Mouse (Mus musculus) Muller cell, postnatal 12 days (primary cell): ENCODE measurements around the gene Slc22a28.
"Not testable (repeated sequence)": the region's sequence is repeated elsewhere in the genome, so short reads cannot be mapped to it uniquely, and the experiment has no call there.

Source experiments
- DNase-seq: peaks from one replicate; pipeline ENCODE4 v3.0.0-alpha.2; 2015; ENCODE audit errors: inconsistent ontology term

The Slc22a28 gene

DNA sequence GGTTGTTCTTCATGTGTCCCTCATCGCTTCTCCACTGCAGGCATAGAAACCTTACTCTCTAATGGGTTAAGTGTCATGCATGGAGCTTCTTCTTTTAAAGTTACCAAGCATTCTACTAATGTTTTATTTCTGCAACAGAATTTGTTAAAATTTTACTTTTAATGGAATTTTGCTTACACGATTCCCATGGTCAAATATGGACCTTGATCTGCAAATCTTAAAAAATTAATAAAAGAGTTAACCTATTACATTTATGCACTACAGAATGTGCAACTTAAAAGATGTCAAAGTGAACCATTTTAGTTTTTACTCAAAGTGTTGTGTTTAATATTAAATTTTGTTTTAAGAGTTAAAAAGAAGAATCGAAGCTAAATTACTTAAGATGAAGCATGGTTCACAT lies at the start of gene Slc22a28:
Slc22a28 (minus strand) TSS at position 102 of the 400 bp plus-strand sequence.
- DNase-seq: not testable (repeated sequence)

DNA sequence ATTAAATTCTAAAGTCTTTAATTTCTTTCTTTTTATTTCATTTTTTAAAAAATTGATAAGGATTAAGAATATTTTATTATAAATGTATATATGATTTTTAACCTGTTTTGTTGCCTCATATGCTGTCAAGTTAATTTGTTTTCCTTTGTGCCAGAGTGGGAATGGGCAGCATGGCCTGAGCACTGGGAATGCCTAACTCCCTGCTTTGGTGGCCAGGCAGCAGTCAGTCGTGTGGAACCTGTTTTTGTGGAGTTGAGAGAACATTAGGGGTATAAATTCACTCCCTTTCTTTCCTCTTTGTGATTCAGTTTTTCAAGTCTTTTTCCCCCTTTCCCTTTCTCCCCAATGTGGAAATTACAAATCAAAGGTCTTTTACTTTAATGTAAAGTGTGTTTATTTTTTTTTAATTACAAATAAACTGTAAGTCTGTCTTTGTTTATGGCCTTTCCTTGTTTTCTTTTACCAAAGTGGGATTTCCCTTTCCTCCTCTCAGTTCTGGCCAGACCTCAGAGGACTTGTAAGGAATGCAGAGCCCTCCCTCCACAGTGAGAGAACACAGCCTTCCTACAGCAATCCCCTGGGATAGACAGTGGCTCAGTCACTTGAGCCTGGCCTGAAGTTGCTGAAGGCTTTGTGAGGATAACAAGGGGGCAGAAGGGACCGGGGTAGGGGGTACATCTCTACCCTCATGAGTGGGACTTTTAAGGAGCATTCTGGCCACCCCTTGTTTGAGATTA lies 17.2 kb upstream of the Slc22a28 start:
- DNase-seq: no peak

DNA sequence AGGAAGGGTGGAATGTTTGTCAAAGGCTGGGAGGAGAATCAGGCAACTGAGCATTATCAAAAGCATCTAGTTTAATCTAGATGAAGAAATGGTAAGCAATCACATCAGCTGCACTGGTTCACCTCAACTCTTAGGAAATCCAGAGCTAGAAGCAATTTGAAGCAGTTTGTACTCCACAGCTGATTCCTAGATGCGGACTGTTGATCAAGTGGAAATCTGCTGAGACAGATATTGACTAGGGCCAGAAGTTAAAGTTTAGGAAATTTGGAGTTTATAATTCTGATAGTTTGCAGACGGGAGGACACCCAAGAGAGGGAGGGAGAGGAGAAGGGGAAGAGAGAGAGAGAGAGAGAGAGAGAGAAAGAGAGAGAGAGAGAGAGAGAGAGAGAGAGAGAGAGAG lies 10.9 kb upstream of the Slc22a28 start:
- not testable (repeated sequence) for DNase-seq

DNA sequence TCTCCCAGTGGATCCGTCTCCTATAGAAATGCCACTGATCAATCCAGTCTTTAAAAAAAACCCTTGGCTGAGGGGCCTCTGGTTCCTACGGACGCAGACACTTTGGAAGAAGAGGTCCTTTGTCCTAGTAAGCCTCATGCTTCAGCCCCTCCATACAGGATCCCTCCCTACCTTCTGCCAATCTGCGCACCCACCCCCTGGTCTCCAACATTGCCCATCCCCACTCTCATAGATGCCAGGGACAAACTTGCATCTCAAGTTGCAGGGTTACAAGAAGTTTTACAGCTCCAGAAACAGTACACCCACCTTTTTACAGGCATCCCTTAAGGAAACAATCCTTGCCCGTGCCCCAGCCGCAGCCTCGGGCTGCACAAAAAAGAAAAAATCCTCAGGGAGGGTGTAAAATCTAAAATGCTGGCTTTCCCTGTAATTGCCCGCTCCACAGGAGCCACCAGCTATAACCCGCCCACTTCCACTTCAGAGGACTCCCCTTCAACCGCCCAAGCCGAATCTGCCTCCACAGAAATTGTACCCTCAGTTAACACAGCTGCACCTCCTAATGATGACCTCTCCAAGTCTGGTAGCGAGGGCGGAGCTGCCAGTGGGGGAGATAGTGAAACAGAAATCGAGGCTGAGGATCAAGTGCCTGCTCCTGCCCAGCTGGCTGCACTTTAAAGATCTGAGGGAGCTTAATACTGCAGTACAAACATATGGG lies 2.5 kb upstream of the Slc22a28 start:
- DNase-seq: not testable (repeated sequence)

DNA sequence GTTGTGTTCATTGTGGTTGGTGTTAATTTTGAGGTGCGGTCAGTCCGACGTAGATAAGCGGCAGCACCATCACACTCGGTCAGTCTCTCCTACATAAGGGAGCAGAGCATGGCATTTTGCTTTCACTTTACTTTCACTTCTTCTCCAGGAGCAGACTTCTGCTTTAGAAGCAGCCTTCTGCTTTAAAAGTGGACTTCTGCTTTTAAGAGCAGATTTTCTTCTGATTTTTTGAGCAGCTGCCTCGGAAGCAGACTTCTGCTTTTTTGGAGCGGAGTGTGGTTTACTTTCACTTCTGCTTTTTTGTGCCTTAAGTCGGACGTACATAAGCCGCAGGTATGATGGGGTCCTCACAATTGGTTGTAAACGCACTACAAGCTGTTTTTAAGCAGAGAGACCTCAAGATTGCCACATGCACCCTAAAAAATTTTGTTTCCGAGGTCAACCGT lies 111.9 kb downstream of the Slc22a28 start:
- DNase-seq: no peak

DNA sequence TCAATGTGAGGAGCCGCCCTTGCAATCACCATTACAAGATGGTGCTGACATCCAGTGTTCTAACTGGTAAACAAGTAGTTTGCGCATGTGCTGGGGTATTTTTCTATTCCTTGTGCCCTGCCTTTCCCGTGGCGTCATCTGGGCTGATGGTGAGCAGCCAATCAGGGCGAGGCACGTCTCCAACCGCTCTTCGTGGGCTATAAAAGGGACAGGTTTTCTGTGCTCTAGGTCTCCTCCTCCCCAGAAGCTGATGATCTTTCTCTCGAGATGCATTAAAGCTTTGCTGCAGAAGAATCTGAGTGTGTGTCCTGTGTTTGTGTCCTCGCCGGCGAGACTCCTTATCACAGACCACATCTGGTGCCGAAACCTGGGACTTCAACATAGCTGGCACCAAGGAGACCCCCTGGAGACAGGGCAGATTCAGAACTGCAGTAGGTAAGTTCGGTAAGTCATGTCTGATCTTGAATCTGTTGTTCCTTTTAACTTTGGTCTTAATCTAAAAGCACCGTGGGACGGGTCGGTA lies 112.4 kb downstream of the Slc22a28 start:
- DNase-seq: not testable (repeated sequence)

DNA sequence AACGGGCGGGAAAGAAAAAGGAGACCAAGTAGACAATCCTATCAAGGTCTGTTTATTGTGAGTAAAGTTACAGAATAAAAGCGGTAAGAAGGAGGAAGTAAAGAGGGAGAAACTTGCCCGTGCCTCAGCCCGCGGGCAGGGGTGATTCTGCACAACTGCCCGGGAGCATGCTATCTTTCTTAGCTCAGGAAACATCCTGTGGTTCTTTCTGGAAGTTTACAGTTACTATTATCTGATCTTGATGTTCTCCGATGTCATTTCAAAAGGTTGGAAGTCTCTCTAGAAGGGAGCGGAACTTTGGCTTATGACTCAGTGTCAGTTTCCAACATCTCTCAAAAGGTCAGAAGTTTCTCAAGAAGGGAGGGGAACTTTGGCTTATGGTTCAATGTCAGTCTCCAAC lies 113.2 kb downstream of the Slc22a28 start:
- not testable (repeated sequence) for DNase-seq
